Mouse (Mus musculus) cerebellum, postnatal 14 days (tissue): Measurements from ENCODE around the gene Cbl.

Source experiments
- DNase-seq, 2 experiments: peaks; one replicate each; pipeline ENCODE4 v3.0.0; 2021; ENCODE audit warnings: mixed read lengths in 2 of 2

Cbl gene

GRCm38 (mm10) chr9:44239447-44239846, 5.6 kb upstream of the Cbl start:
- DNase-seq, result peak; percentile 76 to 79

GRCm38 (mm10) chr9:44238501-44239190, 4.8 kb upstream of the Cbl start:
- DNase-seq, result no peak

GRCm38 (mm10) chr9:44237128-44237527, 3.3 kb upstream of the Cbl start:
- no peak for DNase-seq

- no peak for DNase-seq
Measured at GRCm38 (mm10) chr9:44236601-44237000, 2.8 kb upstream of the Cbl start.

GRCm38 (mm10) chr9:44234479-44235427, 904 bp upstream of the Cbl start:
- DNase-seq, result peak; percentile 37 to 38

GRCm38 (mm10) chr9:44233021-44233801, 638 bp downstream of the Cbl start:
- no peak for DNase-seq

GRCm38 (mm10) chr9:44231609-44232008, 2.2 kb downstream of the Cbl start:
- DNase-seq, result no peak

- DNase-seq, result no peak
Measured at GRCm38 (mm10) chr9:44225993-44226392, 7.9 kb downstream of the Cbl start.

- no peak for DNase-seq
Measured at GRCm38 (mm10) chr9:44213538-44213937, 20.3 kb downstream of the Cbl start.

- DNase-seq, result no peak
Measured at GRCm38 (mm10) chr9:44212406-44212805, 21.4 kb downstream of the Cbl start.

GRCm38 (mm10) chr9:44209416-44209815, 24.4 kb downstream of the Cbl start:
- no peak for DNase-seq

GRCm38 (mm10) chr9:44207840-44208239, 26.0 kb downstream of the Cbl start:
- no peak for DNase-seq

- DNase-seq, result no peak
Measured at GRCm38 (mm10) chr9:44200458-44200857, 33.4 kb downstream of the Cbl start.

- no peak for DNase-seq
Measured at GRCm38 (mm10) chr9:44199580-44199979, 34.3 kb downstream of the Cbl start.

GRCm38 (mm10) chr9:44199166-44199565, 34.7 kb downstream of the Cbl start:
- peak; percentile 72 to 76 for DNase-seq

- DNase-seq, result no peak
Measured at GRCm38 (mm10) chr9:44196354-44196753, 37.5 kb downstream of the Cbl start.

- no peak for DNase-seq
Measured at GRCm38 (mm10) chr9:44194000-44194399, 39.8 kb downstream of the Cbl start.

GRCm38 (mm10) chr9:44192794-44193193, 41.1 kb downstream of the Cbl start:
- no peak for DNase-seq

- DNase-seq, result no peak
Measured at GRCm38 (mm10) chr9:44192312-44192711, 41.5 kb downstream of the Cbl start.

- DNase-seq, result no peak
Measured at GRCm38 (mm10) chr9:44191166-44191565, 42.7 kb downstream of the Cbl start.

GRCm38 (mm10) chr9:44188223-44188622, 45.6 kb downstream of the Cbl start:
- DNase-seq, result no peak

- peak; percentile 54 to 69 for DNase-seq
Measured at GRCm38 (mm10) chr9:44182260-44182659, 51.6 kb downstream of the Cbl start.

GRCm38 (mm10) chr9:44181537-44181936, 52.3 kb downstream of the Cbl start:
- DNase-seq, result no peak
